Mouse (Mus musculus): ENCODE results near the gene 1600014C23Rik.

DNA sequence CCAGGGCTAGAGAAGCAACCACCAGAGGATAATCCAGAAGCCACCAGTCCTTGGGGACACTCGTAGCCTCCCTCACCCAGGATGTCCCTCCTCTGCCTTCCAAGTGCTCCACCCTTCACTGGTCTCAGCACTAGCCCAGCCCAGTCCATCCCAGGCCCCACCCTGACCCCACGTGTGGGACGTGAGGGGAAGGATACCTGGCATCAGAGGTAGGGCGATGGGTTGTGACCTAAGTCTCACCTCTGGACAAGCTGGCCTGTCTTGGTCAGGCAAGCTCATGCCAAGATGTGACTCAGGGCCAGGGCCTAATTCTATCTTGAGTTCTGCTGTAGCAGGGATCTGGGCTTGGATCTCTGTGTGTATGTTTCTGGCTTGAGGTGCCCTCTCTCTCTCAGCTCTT, 1.2 kb upstream of the 1600014C23Rik start:
- no peak for TF ChIP-seq CTCF (IDR thresholded peaks at IDR 0.05; ENCODE audit: low read depth)
- no peak for TF ChIP-seq EP300 (optimal IDR thresholded peaks at IDR 0.05)

Measured in stomach, postnatal 0 days (tissue).